Mouse (Mus musculus) embryonic fibroblast, embryonic 13.5 days (primary cell): ENCODE data around the gene Rps26. TPM values are rescaled to one million over a fixed set of nuclear protein-coding genes. Genes with fewer than 3 reads are reported as not detected.
"Not testable (repeated sequence)": the region's sequence is repeated elsewhere in the genome, so short reads cannot be mapped to it uniquely, and the experiment has no call there.

Source experiments
- H3K27ac ChIP-seq: 2 replicates; pipeline ENCODE4 v1.5.1; 2012; ENCODE audit warnings: low read length, control low read depth, inconsistent platforms; ENCODE audit not compliant: insufficient read depth
- H3K4me1 ChIP-seq: 2 replicates; pipeline ENCODE4 v1.6.1; 2011; ENCODE audit warnings: low read length; ENCODE audit not compliant: control insufficient read depth, insufficient read depth
- H3K4me3 ChIP-seq: 2 replicates; pipeline ENCODE4 v1.5.1; 2011; ENCODE audit warnings: mild to moderate bottlenecking, control low read depth, low read length; ENCODE audit not compliant: insufficient read depth
- CTCF ChIP-seq: IDR thresholded peaks from 2 replicates; pipeline ENCODE4 v1.5.1; 2011; ENCODE audit warnings: mild to moderate bottlenecking, control low read depth, low read length, moderate library complexity, borderline replicate concordance; ENCODE audit not compliant: insufficient read depth
- POLR2A ChIP-seq: IDR thresholded peaks from 2 replicates; pipeline ENCODE4 v1.6.1; 2011; ENCODE audit warnings: low read depth, mild to moderate bottlenecking, control low read depth, low read length, moderate library complexity
- polyA plus RNA-seq: library from polyadenylated mRNA; stranded (reverse); fragments of >200 nt; gene quantifications from 2 replicates; pipeline ENCODE4 v1.2.4, GENCODE M21; 2011; ENCODE audit warnings: low read depth; ENCODE audit not compliant: missing spikeins, insufficient read length

Gene Rps26
- polyA plus RNA-seq, 1 experiment, result 1,073 TPM

GRCm38 (mm10) chr10:128642749-128643148 lies 16.2 kb upstream of the Rps26 start:
- no peak overlapping the region for H3K4me3 ChIP-seq
- TF ChIP-seq CTCF (no peak), POLR2A (no peak)
- H3K4me1 ChIP-seq, result no peaks in the 10 kb centered on the region
- no peak overlapping the region for H3K27ac ChIP-seq

- no peak for TF ChIP-seq POLR2A
- no peak for TF ChIP-seq CTCF
- Histone ChIP-seq H3K27ac (no peak overlapping the region), H3K4me3 (no peak overlapping the region), H3K4me1 (no peaks in the 10 kb centered on the region)
Observed at GRCm38 (mm10) chr10:128641871-128642270, 15.3 kb upstream of the Rps26 start.

- Histone ChIP-seq H3K27ac (no peak overlapping the region), H3K4me1 (no peaks in the 10 kb centered on the region), H3K4me3 (no peak overlapping the region)
- no peak for TF ChIP-seq CTCF
- TF ChIP-seq POLR2A, result no peak
Observed at GRCm38 (mm10) chr10:128640891-128641290, 14.3 kb upstream of the Rps26 start.

GRCm38 (mm10) chr10:128639999-128640398 lies 13.5 kb upstream of the Rps26 start:
- Histone ChIP-seq H3K27ac (no peak overlapping the region), H3K4me3 (no peak overlapping the region), H3K4me1 (no peaks in the 10 kb centered on the region)
- TF ChIP-seq POLR2A (no peak), CTCF (no peak)

- Histone ChIP-seq H3K4me3 (no peak overlapping the region), H3K4me1 (no peaks in the 10 kb centered on the region), H3K27ac (no peak overlapping the region)
- TF ChIP-seq CTCF, result no peak
- no peak for TF ChIP-seq POLR2A
Observed at GRCm38 (mm10) chr10:128637011-128637410, 10.5 kb upstream of the Rps26 start.

GRCm38 (mm10) chr10:128636561-128636960 lies 10.0 kb upstream of the Rps26 start:
- Histone ChIP-seq H3K4me1 (no peaks in the 10 kb centered on the region), H3K27ac (no peak overlapping the region), H3K4me3 (no peak overlapping the region)
- TF ChIP-seq POLR2A (no peak), CTCF (no peak)

- no peak overlapping the region for H3K4me3 ChIP-seq
- H3K4me1 ChIP-seq, result no peaks in the 10 kb centered on the region
- no peak overlapping the region for H3K27ac ChIP-seq
- TF ChIP-seq POLR2A (no peak), CTCF (no peak)
Observed at GRCm38 (mm10) chr10:128635697-128636096, 9.2 kb upstream of the Rps26 start.

DNA sequence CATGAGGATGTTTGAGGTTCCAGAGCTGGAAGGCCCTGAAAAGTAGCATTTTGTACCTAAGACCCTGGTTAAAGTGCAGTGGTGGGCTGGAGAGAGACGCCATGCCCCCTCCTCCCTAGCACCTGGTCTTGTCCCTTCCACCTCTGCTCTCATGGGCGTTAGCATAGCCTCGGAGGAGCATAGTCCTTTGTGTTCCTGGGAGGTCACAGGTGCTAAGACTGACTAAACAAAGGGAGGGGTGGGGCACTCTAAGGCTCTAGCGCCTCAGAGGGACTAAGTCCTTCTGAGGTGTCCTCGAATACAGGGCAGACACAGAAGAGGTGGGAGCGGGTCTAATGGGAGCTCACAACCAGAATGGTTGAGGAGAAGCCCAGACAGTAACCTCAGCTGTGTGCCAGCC lies 5.0 kb upstream of the Rps26 start:
- no peak for TF ChIP-seq CTCF
- Histone ChIP-seq H3K4me3 (no peak overlapping the region), H3K4me1 (no peaks in the 10 kb centered on the region), H3K27ac (no peak overlapping the region)

DNA sequence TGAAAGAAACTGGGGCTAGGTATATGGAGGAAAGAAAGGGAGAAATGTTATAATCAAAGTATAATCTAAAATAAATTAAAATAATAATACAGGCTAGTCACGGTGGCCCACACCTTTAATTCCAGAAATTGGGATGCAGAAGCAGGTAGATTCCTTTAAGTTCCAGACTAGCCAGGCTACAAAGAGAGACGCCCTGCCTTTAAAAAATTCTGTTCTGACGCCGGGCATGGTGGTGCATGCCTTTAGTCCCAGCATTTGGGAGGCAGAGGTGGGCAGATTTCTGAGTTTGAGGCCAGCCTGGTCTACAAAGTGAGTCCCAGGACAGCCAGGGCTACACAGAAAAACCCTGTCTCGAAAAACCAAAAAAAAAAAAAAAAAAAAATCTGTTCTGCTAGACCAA lies 3.8 kb upstream of the Rps26 start:
- H3K4me3 ChIP-seq, H3K4me1 ChIP-seq: not testable (repeated sequence)

GRCm38 (mm10) chr10:128629746-128630145 lies 3.2 kb upstream of the Rps26 start:
- TF ChIP-seq POLR2A (no peak), CTCF (no peak)
- Histone ChIP-seq H3K4me1 (no peaks in the 10 kb centered on the region), H3K4me3 (no peak overlapping the region), H3K27ac (no peak overlapping the region)

More for the DNA sequence above, 3.8 kb upstream of the Rps26 start:
- H3K27ac ChIP-seq, result not testable (repeated sequence)
